Mouse (Mus musculus): Measurements from ENCODE around the gene Gm17334. TPM values are rescaled to one million over a fixed set of nuclear protein-coding genes. Genes with fewer than 3 reads are reported as not detected.

Gene Gm17334
- polyA plus RNA-seq (2015; fragmentation: Nextera tagmentation; extraction: Ambion mirVana): 0.12 and 0.23 TPM in 2 replicates

GRCm38 (mm10) chr11:53773087-53773486 lies at the start of gene Gm17334:
Gene Gm17334 (minus strand): TSS chr11:53773187.
- H3K9ac ChIP-seq (replicated peaks): no peak within 1 kb of the TSS

GRCm38 (mm10) chr11:53821945-53822338 lies 49.0 kb upstream of the Gm17334 start:
- H3K27me3 ChIP-seq (ENCODE audit: insufficient read depth, low read length): no peaks in the 10 kb centered on the region
- WGBS (ENCODE audit: insufficient replicate concordance): 76% methylated on average over 3 of the region's 3 CpGs
- peaks cover 8% of the 10 kb centered on the region for H3K4me1 ChIP-seq (ENCODE audit: insufficient read depth)
- no peak for TF ChIP-seq EP300 (IDR thresholded peaks at IDR 0.05; ENCODE audit: low read depth)
- TF ChIP-seq CTCF (IDR thresholded peaks at IDR 0.05; ENCODE audit: low read depth): no peak
- no peak overlapping the region for H3K4me2 ChIP-seq (ENCODE audit: low read depth, low read length)
- H3K4me3 ChIP-seq (ENCODE audit: low read depth, low read length): no peak overlapping the region
- no peak overlapping the region for H3K9ac ChIP-seq (replicated peaks)
- H3K27ac ChIP-seq (ENCODE audit: low read depth): no peak overlapping the region
- H3K9me3 ChIP-seq (ENCODE audit: low read length): no peaks in the 10 kb centered on the region
- H3K36me3 ChIP-seq (replicated peaks; ENCODE audit: insufficient read depth, low read length): no peaks in the 10 kb centered on the region
- DNase-seq: no peak
- ATAC-seq: no peak

More at GRCm38 (mm10) chr11:53773087-53773486, at the start of gene Gm17334:
- Histone ChIP-seq H3K27me3 (ENCODE audit: insufficient read depth, low read length) (no peaks in the 10 kb centered on the region), H3K4me1 (ENCODE audit: insufficient read depth) (peaks cover 27% of the 10 kb centered on the region), H3K9me3 (ENCODE audit: low read length) (no peaks in the 10 kb centered on the region), H3K4me3 (ENCODE audit: low read depth, low read length) (no peak within 1 kb of the TSS), H3K27ac (ENCODE audit: low read depth) (no peak within 1 kb of the TSS), H3K4me2 (ENCODE audit: low read depth, low read length) (peak within 1 kb of the TSS; percentile 79), H3K36me3 (replicated peaks; ENCODE audit: insufficient read depth, low read length) (peaks cover 51% of the 10 kb centered on the region)
- DNase-seq: no peak
- 75% methylated on average over 5 of the region's 5 CpGs for WGBS (ENCODE audit: insufficient replicate concordance)
- TF ChIP-seq CTCF (IDR thresholded peaks at IDR 0.05; ENCODE audit: low read depth) (no peak), EP300 (IDR thresholded peaks at IDR 0.05; ENCODE audit: low read depth) (no peak)
- no peak for ATAC-seq

- Histone ChIP-seq H3K36me3 (replicated peaks; ENCODE audit: insufficient read depth, low read length) (no peaks in the 10 kb centered on the region), H3K9ac (replicated peaks) (no peak overlapping the region), H3K27ac (ENCODE audit: low read depth) (no peak overlapping the region), H3K27me3 (ENCODE audit: insufficient read depth, low read length) (no peaks in the 10 kb centered on the region), H3K4me1 (ENCODE audit: insufficient read depth) (peaks cover 8% of the 10 kb centered on the region), H3K4me2 (ENCODE audit: low read depth, low read length) (no peak overlapping the region), H3K4me3 (ENCODE audit: low read depth, low read length) (no peak overlapping the region), H3K9me3 (ENCODE audit: low read length) (no peaks in the 10 kb centered on the region)
- no peak for TF ChIP-seq CTCF (IDR thresholded peaks at IDR 0.05; ENCODE audit: low read depth)
- TF ChIP-seq EP300 (IDR thresholded peaks at IDR 0.05; ENCODE audit: low read depth): no peak
- WGBS (ENCODE audit: insufficient replicate concordance): 75% methylated on average over 11 of the region's 11 CpGs
- no peak for ATAC-seq
- DNase-seq: no peak
These were observed 48.4 kb upstream of the Gm17334 start for GRCm38 (mm10) chr11:53821230-53821944.

- Histone ChIP-seq H3K4me1 (ENCODE audit: insufficient read depth) (peaks cover 4% of the 10 kb centered on the region), H3K27ac (ENCODE audit: low read depth) (no peak overlapping the region), H3K27me3 (ENCODE audit: insufficient read depth, low read length) (no peaks in the 10 kb centered on the region), H3K4me2 (ENCODE audit: low read depth, low read length) (no peak overlapping the region), H3K9me3 (ENCODE audit: low read length) (no peaks in the 10 kb centered on the region), H3K4me3 (ENCODE audit: low read depth, low read length) (no peak overlapping the region), H3K9ac (replicated peaks) (no peak overlapping the region), H3K36me3 (replicated peaks; ENCODE audit: insufficient read depth, low read length) (no peaks in the 10 kb centered on the region)
- DNase-seq (no peak), ATAC-seq (no peak)
- TF ChIP-seq EP300 (IDR thresholded peaks at IDR 0.05; ENCODE audit: low read depth): no peak
- no peak for TF ChIP-seq CTCF (IDR thresholded peaks at IDR 0.05; ENCODE audit: low read depth)
- WGBS (ENCODE audit: insufficient replicate concordance): 56% methylated on average over 13 of the region's 13 CpGs
These were observed 47.7 kb upstream of the Gm17334 start for GRCm38 (mm10) chr11:53820516-53821170.

- Histone ChIP-seq H3K36me3 (replicated peaks; ENCODE audit: insufficient read depth, low read length) (no peaks in the 10 kb centered on the region), H3K4me3 (ENCODE audit: low read depth, low read length) (no peak overlapping the region), H3K27ac (ENCODE audit: low read depth) (no peak overlapping the region), H3K9me3 (ENCODE audit: low read length) (no peaks in the 10 kb centered on the region), H3K4me2 (ENCODE audit: low read depth, low read length) (no peak overlapping the region), H3K4me1 (ENCODE audit: insufficient read depth) (peaks cover 3% of the 10 kb centered on the region; the same call in 1 of the 2 replicates), H3K27me3 (ENCODE audit: insufficient read depth, low read length) (no peaks in the 10 kb centered on the region), H3K9ac (replicated peaks) (no peak overlapping the region)
- no peak for TF ChIP-seq CTCF (IDR thresholded peaks at IDR 0.05; ENCODE audit: low read depth)
- no peak for TF ChIP-seq EP300 (IDR thresholded peaks at IDR 0.05; ENCODE audit: low read depth)
- DNase-seq (no peak), ATAC-seq (no peak)
- 85% methylated on average over 6 of the region's 6 CpGs for WGBS (ENCODE audit: insufficient replicate concordance)
These were observed 46.5 kb upstream of the Gm17334 start for GRCm38 (mm10) chr11:53819511-53819910.

GRCm38 (mm10) chr11:53818794-53819193 lies 45.8 kb upstream of the Gm17334 start:
- no peak overlapping the region for H3K4me2 ChIP-seq (ENCODE audit: low read depth, low read length)
- WGBS (ENCODE audit: insufficient replicate concordance): 53% methylated on average over 6 of the region's 6 CpGs

More at GRCm38 (mm10) chr11:53818794-53819193, 45.8 kb upstream of the Gm17334 start:
- peaks cover 3% of the 10 kb centered on the region; the same call in 1 of the 2 replicates for H3K4me1 ChIP-seq (ENCODE audit: insufficient read depth)
- H3K36me3 ChIP-seq (replicated peaks; ENCODE audit: insufficient read depth, low read length): no peaks in the 10 kb centered on the region
- H3K4me3 ChIP-seq (ENCODE audit: low read depth, low read length): no peak overlapping the region
- no peak overlapping the region for H3K9ac ChIP-seq (replicated peaks)
- no peak for ATAC-seq
- no peak overlapping the region for H3K27ac ChIP-seq (ENCODE audit: low read depth)
- no peaks in the 10 kb centered on the region for H3K9me3 ChIP-seq (ENCODE audit: low read length)
- DNase-seq: no peak
- H3K27me3 ChIP-seq (ENCODE audit: insufficient read depth, low read length): no peaks in the 10 kb centered on the region
- no peak for TF ChIP-seq EP300 (IDR thresholded peaks at IDR 0.05; ENCODE audit: low read depth)
- no peak for TF ChIP-seq CTCF (IDR thresholded peaks at IDR 0.05; ENCODE audit: low read depth)

Data from liver, postnatal 0 days (tissue).